Mouse (Mus musculus) cortical plate, adult 2 months (tissue): ENCODE measurements around the gene Gm39115.

Source experiments
- CTCF ChIP-seq: fragments of 200-500 bp; IDR thresholded peaks from 2 replicates; pipeline ENCODE4 v1.5.1; 2011; ENCODE audit warnings: mild to moderate bottlenecking, control low read depth, low read length; ENCODE audit not compliant: insufficient read depth; ENCODE audit errors: extremely low read depth
- POLR2A ChIP-seq: fragments of 200-500 bp; IDR thresholded peaks from 2 replicates; pipeline ENCODE4 v1.6.1; 2011; ENCODE audit warnings: mild to moderate bottlenecking, low read length, control low read depth; ENCODE audit not compliant: insufficient read depth; ENCODE audit errors: extremely low read depth

GRCm38 (mm10) chr7:142091848-142092247 is 44.0 kb downstream of the Gm39115 start:
- TF ChIP-seq CTCF (no peak), POLR2A (peak; percentile 37; the same call in 1 of the 2 replicates)
